Mouse (Mus musculus): ENCODE data around the gene Mbtd1.

The Mbtd1 gene

GRCm38 (mm10) chr11:93995111-93995719, 109.6 kb downstream of the Mbtd1 start:
- ChIA-PET CTCF (interaction anchor here in 1 of 4 experiments (1.4 kb wide), 1 partner anchor 27 kb away, joined by 6 read pairs; the partner anchor contains the start of genes Gm20390 and Nme1), POLR2A (interaction anchor here in 3 of 4 experiments (0.5 to 4.1 kb wide), 18 partner anchors 9 to 589 kb away, joined by 3 to 34 read pairs (median 4); partner anchors contain the start of genes Gm20390 (in 3 of the 3), Nme1 (in 3 of the 3), Nme2 (in 1 of the 3) and Tob1 (in 1 of the 3))

GRCm38 (mm10) chr11:93995720-93996305, 110.2 kb downstream of the Mbtd1 start, which contains the start of gene Spag9:
Spag9 (plus strand) TSS chr11:93996091.
- ChIA-PET CTCF (interaction anchor here in 1 of 4 experiments (1.0 kb wide), 1 partner anchor 13 kb away, joined by 3 read pairs; no protein-coding TSS in a partner anchor), POLR2A (interaction anchor here in 3 of 4 experiments (0.6 to 4.1 kb wide), 17 partner anchors 9 to 477 kb away, joined by 3 to 34 read pairs (median 4); partner anchors contain the start of genes Gm20390 (in 2 of the 3), Nme1 (in 2 of the 3), Tob1 (in 2 of the 3) and Ankrd40 (in 1 of the 3))

Measured in embryonic stem cell, embryonic (primary cell).